Mouse (Mus musculus): ENCODE results near the gene Pinlyp. TPM values are rescaled to one million over a fixed set of nuclear protein-coding genes. Genes with fewer than 3 reads are reported as not detected.

Pinlyp gene
- polyA plus RNA-seq, 1 experiment from 2014 or later: 0.26 TPM

DNA sequence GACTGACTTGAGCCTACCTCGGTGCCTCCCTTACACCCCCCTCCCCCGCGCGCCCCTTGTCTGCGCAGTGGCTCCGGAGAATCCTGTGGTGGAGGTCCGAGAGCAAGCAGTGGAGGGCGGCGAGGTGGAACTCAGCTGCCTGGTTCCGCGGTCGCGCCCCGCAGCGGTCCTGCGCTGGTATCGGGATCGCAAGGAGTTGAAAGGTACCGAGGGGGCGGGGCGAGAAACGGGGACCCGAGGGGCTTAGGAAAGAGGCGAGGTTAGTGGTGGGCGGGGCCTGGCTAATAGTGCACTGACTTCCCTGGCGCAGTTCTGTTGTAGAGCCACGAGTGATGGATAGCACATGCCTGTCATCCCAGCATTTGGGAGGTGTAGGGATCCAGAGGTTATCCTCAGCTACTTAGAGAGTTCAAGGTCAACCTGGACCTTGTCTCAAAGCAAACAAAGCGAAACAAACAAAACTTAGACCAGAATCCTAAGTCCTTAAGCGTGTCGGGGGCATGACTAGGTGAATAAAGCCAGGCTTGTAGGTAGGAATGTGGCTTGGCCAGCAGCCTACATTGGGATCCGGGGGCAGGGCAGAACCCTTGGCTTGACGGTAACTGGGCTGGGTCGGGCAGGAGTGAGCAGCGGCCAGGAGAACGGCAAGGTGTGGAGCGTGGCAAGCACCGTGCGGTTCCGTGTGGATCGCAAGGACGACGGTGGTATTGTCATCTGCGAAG lies 45.9 kb downstream of the Pinlyp start:
- in situ Hi-C loops (cut with MboI; ENCODE audit: low pct_unique_long_range_greater_than_20kb): no loop called here
- H3K27me3 ChIP-seq: no peaks in the 10 kb centered on the region
- TF ChIP-seq CTCF (IDR thresholded peaks at IDR 0.05): no peak
- ATAC-seq (no peak), DNase-seq (ENCODE audit: low read depth, low spot score) (no peak)
- ChIA-PET POLR2A (no interaction called here), CTCF (interaction anchor here (0.8 to 1.9 kb wide), 2 partner anchors 26 kb away, joined by 3 to 9 read pairs; no protein-coding TSS in a partner anchor)

Other genes with a start within 250 kb of the Pinlyp start
- 14.0 TPM for gene Zfp61, start 244.9 kb downstream of the Pinlyp start, polyA plus RNA-seq (2021)
- gene Zfp94, start 229.5 kb downstream of the Pinlyp start, polyA plus RNA-seq (2021): 8.8 TPM
- gene Tescl, start 212.2 kb downstream of the Pinlyp start, polyA plus RNA-seq (2021): not detected
- gene Lypd5, start 196.9 kb downstream of the Pinlyp start, polyA plus RNA-seq (2021): not detected
- gene Kcnn4, start 175.9 kb downstream of the Pinlyp start, polyA plus RNA-seq (2021): not detected
- gene Smg9, start 146.5 kb downstream of the Pinlyp start, polyA plus RNA-seq (2021): 26.6 TPM
- gene Irgc1, start 93.8 kb downstream of the Pinlyp start, polyA plus RNA-seq (2021): not detected
- gene Plaur, start 83.6 kb downstream of the Pinlyp start, polyA plus RNA-seq (2021): 87.9 TPM
- 44.1 TPM for gene Cadm4, start 64.1 kb downstream of the Pinlyp start, polyA plus RNA-seq (2021)
- 32.4 TPM for gene Zfp428, start 39.1 kb downstream of the Pinlyp start, polyA plus RNA-seq (2021)
- 0.21 TPM for gene AC161166.1, start 33.7 kb downstream of the Pinlyp start, polyA plus RNA-seq (2021)
- gene Irgq, start 15.4 kb downstream of the Pinlyp start, polyA plus RNA-seq (2021): 28.8 TPM
- gene Xrcc1, start 171 bp upstream of the Pinlyp start, polyA plus RNA-seq (2021): 60.3 TPM
- gene Ethe1, start 41.4 kb upstream of the Pinlyp start, polyA plus RNA-seq (2021): 74.5 TPM
- not detected for gene Zfp575, start 41.5 kb upstream of the Pinlyp start, polyA plus RNA-seq (2021)
- 2.7 TPM for gene Phldb3, start 64.6 kb upstream of the Pinlyp start, polyA plus RNA-seq (2021)
- not detected for gene Lypd3, start 90.4 kb upstream of the Pinlyp start, polyA plus RNA-seq (2021)
- gene Tex101, start 130.6 kb upstream of the Pinlyp start, polyA plus RNA-seq (2021): not detected
- gene BC049730, start 163.1 kb upstream of the Pinlyp start, polyA plus RNA-seq (2021): not detected
- not detected for gene Gm4763, start 180.8 kb upstream of the Pinlyp start, polyA plus RNA-seq (2021)
- 0.31 TPM for gene Cd177, start 214.2 kb upstream of the Pinlyp start, polyA plus RNA-seq (2021)
- not detected for gene Ceacam10, start 231.1 kb upstream of the Pinlyp start, polyA plus RNA-seq (2021)